Mouse (Mus musculus) MEL (cell line): ENCODE measurements around the gene Daam1. TPM values are rescaled to one million over a fixed set of nuclear protein-coding genes. Genes with fewer than 3 reads are reported as not detected.

ENCODE experiments used
- DNase-seq: peaks from one replicate; pipeline ENCODE4 v3.0.0; 2011; ENCODE audit warnings: low read depth, low spot score
- H3K27ac ChIP-seq: 2 replicates; pipeline ENCODE4 v1.5.1; 2012; ENCODE audit warnings: low read depth, mild to moderate bottlenecking, control low read depth, low read length, moderate library complexity; ENCODE audit not compliant: control insufficient read depth
- H3K27me3 ChIP-seq, 2 experiments: fragments of 150-350 bp in 1 of 2; sonication (generic) in 1 of 2; 2 replicates each; pipeline ENCODE4 v1.6.1; 2012; ENCODE audit warnings: low read length in 2 of 2, mild to moderate bottlenecking in 2 of 2, improper control_type of control experiment in 1 of 2, moderate library complexity in 1 of 2; ENCODE audit not compliant: insufficient read depth in 2 of 2, control insufficient read depth in 1 of 2
- H3K36me3 ChIP-seq, 2 experiments: 2 replicates each; pipeline ENCODE4 v1.6.1; 2012 to 2014; ENCODE audit warnings: low read length in 2 of 2, improper control_type of control experiment in 1 of 2, inconsistent platforms in 1 of 2, mild to moderate bottlenecking in 1 of 2; ENCODE audit not compliant: insufficient read depth in 2 of 2, control insufficient read depth in 1 of 2
- H3K4me1 ChIP-seq, 2 experiments: fragments of 150-350 bp in 1 of 2; sonication (generic) in 1 of 2; 2 replicates each; pipeline ENCODE4 v1.6.1; 2012; ENCODE audit warnings: low read length in 2 of 2, improper control_type of control experiment in 1 of 2, mild to moderate bottlenecking in 1 of 2; ENCODE audit not compliant: insufficient read depth in 2 of 2, control insufficient read depth in 1 of 2
- H3K4me3 ChIP-seq, 2 experiments: fragments of 150-350 bp in 1 of 2; sonication (generic) in 1 of 2; 2 replicates each; pipeline ENCODE4 v1.5.1; 2012; ENCODE audit warnings: low read depth in 2 of 2, low read length in 2 of 2, mild to moderate bottlenecking in 2 of 2, moderate library complexity in 2 of 2, control low read depth in 1 of 2, improper control_type of control experiment in 1 of 2; ENCODE audit not compliant: control insufficient read depth in 1 of 2, insufficient read depth in 1 of 2
- H3K79me2 ChIP-seq: 2 replicates; pipeline ENCODE4 v1.6.1; 2012; ENCODE audit warnings: mild to moderate bottlenecking, low read length, moderate library complexity; ENCODE audit not compliant: control insufficient read depth, poor library complexity, insufficient read depth
- H3K9ac ChIP-seq: 2 replicates; pipeline ENCODE4 v1.6.1; 2012; ENCODE audit warnings: low read depth, mild to moderate bottlenecking, control low read depth, low read length, moderate library complexity; ENCODE audit not compliant: control insufficient read depth, poor library complexity, severe bottlenecking
- H3K9me3 ChIP-seq: fragments of 150-350 bp; sonication (generic); replicated peaks from 2 replicates; pipeline ENCODE4 v1.6.1; 2012; ENCODE audit warnings: mild to moderate bottlenecking, low read length, improper control_type of control experiment, moderate library complexity; ENCODE audit not compliant: insufficient read depth
- BHLHE40 ChIP-seq: IDR thresholded peaks from 2 replicates; pipeline ENCODE4 v1.6.1; 2012; ENCODE audit warnings: low read depth, mild to moderate bottlenecking, inconsistent platforms, low read length, improper control_type of control experiment, borderline replicate concordance
- CHD1 ChIP-seq: IDR thresholded peaks from 2 replicates; pipeline ENCODE4 v1.6.1; 2012; ENCODE audit warnings: low read depth, mild to moderate bottlenecking, inconsistent platforms, low read length, improper control_type of control experiment
- CHD2 ChIP-seq: IDR thresholded peaks from 2 replicates; pipeline ENCODE4 v1.6.1; 2011; ENCODE audit warnings: low read length, improper control_type of control experiment
- CTCF ChIP-seq, 3 experiments: IDR thresholded peaks in 2 of 3; conservative IDR thresholded peaks in 1 of 3; 2 replicates each; pipeline ENCODE4 v1.5.1; 2011 to 2012; ENCODE audit warnings: low read length in 3 of 3, low read depth in 2 of 3, mild to moderate bottlenecking in 2 of 3, improper control_type of control experiment in 1 of 3, inconsistent platforms in 1 of 3, mixed read lengths in 1 of 3, moderate library complexity in 1 of 3; ENCODE audit not compliant: control insufficient read depth in 1 of 3, insufficient read depth in 1 of 3, poor library complexity in 1 of 3, severe bottlenecking in 1 of 3
- E2F4 ChIP-seq: IDR thresholded peaks from 2 replicates; pipeline ENCODE4 v1.6.1; 2011; ENCODE audit warnings: low read depth, low read length, improper control_type of control experiment, borderline replicate concordance
- ELF1 ChIP-seq: IDR thresholded peaks from 2 replicates; pipeline ENCODE4 v1.6.1; 2014; ENCODE audit warnings: low read depth, mild to moderate bottlenecking, inconsistent platforms, low read length, improper control_type of control experiment, moderate library complexity
- EP300 ChIP-seq, 2 experiments: IDR thresholded peaks; 2 replicates each; pipeline ENCODE4 v1.6.1; 2011; ENCODE audit warnings: improper control_type of control experiment in 2 of 2, low read length in 2 of 2, low read depth in 1 of 2, mild to moderate bottlenecking in 1 of 2
- GABPA ChIP-seq: IDR thresholded peaks from 2 replicates; pipeline ENCODE4 v1.6.1; 2012; ENCODE audit warnings: low read depth, mild to moderate bottlenecking, inconsistent platforms, low read length, improper control_type of control experiment, moderate library complexity
- GATA1 ChIP-seq: IDR thresholded peaks from 2 replicates; pipeline ENCODE4 v1.6.1; 2011; ENCODE audit warnings: low read depth, low read length, improper control_type of control experiment
- HCFC1 ChIP-seq: IDR thresholded peaks from 2 replicates; pipeline ENCODE4 v1.6.1; 2012; ENCODE audit warnings: low read depth, mild to moderate bottlenecking, inconsistent platforms, low read length, improper control_type of control experiment, moderate library complexity
- JUND ChIP-seq: IDR thresholded peaks from 2 replicates; pipeline ENCODE4 v1.6.1; 2011; ENCODE audit warnings: low read depth, mild to moderate bottlenecking, improper control_type of control experiment, low read length
- KAT2A ChIP-seq: conservative IDR thresholded peaks from 2 replicates; pipeline ENCODE4 v1.6.1; 2012; ENCODE audit warnings: low read depth, low read length, improper control_type of control experiment, inconsistent platforms
- MAFK ChIP-seq: IDR thresholded peaks from 2 replicates; pipeline ENCODE4 v1.6.1; 2011; ENCODE audit warnings: low read depth, mild to moderate bottlenecking, low read length, improper control_type of control experiment, borderline replicate concordance
- MAZ ChIP-seq: IDR thresholded peaks from 2 replicates; pipeline ENCODE4 v1.6.1; 2012; ENCODE audit warnings: low read depth, mild to moderate bottlenecking, inconsistent platforms, low read length, improper control_type of control experiment
- MEF2A ChIP-seq: IDR thresholded peaks from 2 replicates; pipeline ENCODE4 v1.6.1; 2014; ENCODE audit warnings: low read depth, mild to moderate bottlenecking, inconsistent platforms, low read length, improper control_type of control experiment; ENCODE audit not compliant: poor library complexity, insufficient replicate concordance, severe bottlenecking; ENCODE audit errors: extremely low read depth
- MXI1 ChIP-seq: IDR thresholded peaks from 2 replicates; pipeline ENCODE4 v1.6.1; 2011; ENCODE audit warnings: mild to moderate bottlenecking, low read depth, low read length, improper control_type of control experiment
- MYB ChIP-seq: IDR thresholded peaks from 2 replicates; pipeline ENCODE4 v1.6.1; 2011; ENCODE audit warnings: mild to moderate bottlenecking, low read depth, low read length, improper control_type of control experiment
- MYC ChIP-seq: IDR thresholded peaks from 2 replicates; pipeline ENCODE4 v1.6.1; 2011; ENCODE audit warnings: low read depth, mild to moderate bottlenecking, low read length, improper control_type of control experiment, moderate library complexity
- NELFE ChIP-seq: IDR thresholded peaks from 2 replicates; pipeline ENCODE4 v1.6.1; 2011; ENCODE audit warnings: low read depth, low read length, improper control_type of control experiment
- NRF1 ChIP-seq: IDR thresholded peaks from 2 replicates; pipeline ENCODE4 v1.6.1; 2014; ENCODE audit warnings: low read depth, mild to moderate bottlenecking, inconsistent platforms, low read length, improper control_type of control experiment, moderate library complexity; ENCODE audit not compliant: poor library complexity, insufficient read depth, severe bottlenecking
- RAD21 ChIP-seq: IDR thresholded peaks from 2 replicates; pipeline ENCODE4 v1.6.1; 2011; ENCODE audit warnings: mild to moderate bottlenecking, low read depth, low read length, improper control_type of control experiment
- RCOR1 ChIP-seq: IDR thresholded peaks from 2 replicates; pipeline ENCODE4 v1.6.1; 2012; ENCODE audit warnings: low read depth, mild to moderate bottlenecking, inconsistent platforms, low read length, improper control_type of control experiment
- SIN3A ChIP-seq: IDR thresholded peaks from 2 replicates; pipeline ENCODE4 v1.6.1; 2012; ENCODE audit warnings: low read length, improper control_type of control experiment, inconsistent platforms
- SMC3 ChIP-seq: IDR thresholded peaks from 2 replicates; pipeline ENCODE4 v1.6.1; 2011; ENCODE audit warnings: low read depth, low read length, improper control_type of control experiment
- TAL1 ChIP-seq: IDR thresholded peaks from 2 replicates; pipeline ENCODE4 v1.6.1; 2012; ENCODE audit warnings: mild to moderate bottlenecking, inconsistent platforms, low read length, moderate library complexity, mixed read lengths
- TBP ChIP-seq: IDR thresholded peaks from 2 replicates; pipeline ENCODE4 v1.8.0; 2011; ENCODE audit warnings: low read depth, low read length, improper control_type of control experiment
- UBTF ChIP-seq: IDR thresholded peaks from 2 replicates; pipeline ENCODE4 v1.6.1; 2012; ENCODE audit warnings: low read depth, mild to moderate bottlenecking, inconsistent platforms, low read length, improper control_type of control experiment, moderate library complexity, borderline replicate concordance; ENCODE audit not compliant: insufficient read depth
- USF1 ChIP-seq: IDR thresholded peaks from 2 replicates; pipeline ENCODE4 v1.6.1; 2014; ENCODE audit warnings: low read depth, mild to moderate bottlenecking, inconsistent platforms, low read length, improper control_type of control experiment, moderate library complexity
- ZC3H11A ChIP-seq: IDR thresholded peaks from 2 replicates; pipeline ENCODE4 v1.6.1; 2012; ENCODE audit warnings: low read depth, mild to moderate bottlenecking, inconsistent platforms, low read length, improper control_type of control experiment
- ZMIZ1 ChIP-seq: IDR thresholded peaks from 2 replicates; pipeline ENCODE4 v1.6.1; 2012; ENCODE audit warnings: low read depth, mild to moderate bottlenecking, inconsistent platforms, low read length, improper control_type of control experiment, moderate library complexity
- polyA plus RNA-seq, 2 experiments: library from polyadenylated mRNA; stranded (reverse) in 1 of 2; unstranded in 1 of 2; fragments of >175 nt in 1 of 2; fragments of >200 nt in 1 of 2; gene quantifications; 2 replicates each; pipeline versions ENCODE4 v1.2.1 to v1.2.4; 2012; ENCODE audit warnings: low replicate concordance in 2 of 2, low read depth in 1 of 2; ENCODE audit not compliant: insufficient read length in 2 of 2, insufficient read depth in 1 of 2, missing spikeins in 1 of 2
- total RNA-seq: library from RNA; depleted of rRNA; stranded (reverse); fragments of 300-350 nt; gene quantifications from 2 replicates; pipeline ENCODE4 v1.2.3, GENCODE M21; 2012

Gene Daam1
- total and polyA plus RNA-seq, 3 experiments, result 9.2 to 12.0 TPM; not detected in 1

DNA sequence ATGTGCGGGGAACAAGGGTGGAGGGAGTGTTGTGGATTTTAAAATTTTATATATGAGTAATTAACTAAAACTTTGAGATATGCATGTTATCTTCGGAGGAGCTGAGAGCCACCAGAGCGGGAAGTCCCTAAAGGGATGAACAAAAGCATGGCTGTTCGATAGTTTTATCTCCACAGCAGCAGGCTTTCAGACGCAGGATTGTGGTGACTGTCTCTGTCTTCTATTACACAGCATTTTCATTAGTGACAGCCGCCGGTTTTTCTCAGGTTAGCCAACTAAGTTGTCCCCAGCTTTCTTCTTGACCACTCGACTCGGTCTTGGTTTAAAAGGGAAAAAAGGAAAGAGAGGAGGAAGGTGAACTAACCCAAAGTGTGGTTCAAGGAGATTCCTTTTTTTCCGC is 739 bp upstream of the Daam1 start (continued):
- TF ChIP-seq RAD21 (no peak), MAZ (no peak), MAFK (no peak), TAL1 (peak; percentile 82), UBTF (no peak), CHD1 (peak; percentile 93; the same call in 1 of the 2 replicates), MYC (peak; percentile 51; the same call in 1 of the 2 replicates), E2F4 (peak; percentile 84), NELFE (0 out of 2 replicates have a peak, but pooled peaks have one; percentile 31), MXI1 (peak; percentile 87), BHLHE40 (no peak), CTCF (IDR thresholded peaks at IDR 0.05 in 2 of 3, conservative IDR thresholded peaks at IDR 0.05 in 1 of 3; ENCODE audit: control insufficient read depth in 1 of 3, insufficient read depth in 1 of 3, low read depth in 2 of 3, low read length in 3 of 3, poor library complexity in 1 of 3, severe bottlenecking in 1 of 3) (no peak), ZC3H11A (no peak), TBP (0 out of 2 replicates have a peak, but pooled peaks have one; percentile 28), USF1 (no peak)

DNA sequence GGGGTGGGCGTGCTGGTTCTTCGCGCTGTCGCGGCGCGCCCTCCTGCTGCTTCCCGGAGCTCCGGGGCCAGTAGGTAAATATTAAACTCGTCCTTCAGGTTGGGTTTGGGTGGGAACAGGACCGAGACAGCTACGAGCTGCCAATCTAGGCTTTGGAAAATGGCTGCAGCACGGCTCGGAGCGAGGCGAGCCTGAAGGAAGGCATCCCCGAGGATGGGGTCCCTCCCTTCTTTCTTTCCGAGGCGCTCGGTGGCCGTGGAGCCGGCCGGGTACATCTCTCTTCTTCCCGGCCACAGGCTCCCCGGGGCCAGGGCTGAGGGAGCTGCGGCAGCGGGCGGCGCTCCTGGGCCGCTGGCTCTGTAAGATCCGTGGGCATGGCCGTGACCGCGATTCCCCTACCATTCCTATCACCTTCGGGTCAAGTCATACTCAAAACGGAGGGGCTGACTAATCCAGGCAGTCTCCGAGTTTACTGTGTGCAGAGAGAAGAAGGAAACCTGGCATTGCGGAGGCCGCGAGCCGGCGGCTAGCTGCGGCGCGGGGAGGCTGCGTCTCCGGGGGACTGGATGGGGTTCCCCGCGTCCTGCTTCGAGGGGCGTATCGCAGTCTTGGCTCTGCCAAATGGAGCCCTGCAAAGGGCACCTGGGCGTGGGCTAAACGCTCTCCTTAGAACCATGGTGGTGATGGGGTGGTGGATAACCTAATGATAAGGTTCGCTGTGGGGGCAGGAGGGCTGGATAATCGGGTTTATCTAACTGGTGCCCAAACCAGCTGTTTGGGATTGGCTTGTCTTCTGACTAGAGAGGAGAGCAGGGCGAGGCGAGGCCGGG is 595 bp downstream of the Daam1 start:
- Histone ChIP-seq H3K79me2 (peaks cover 36% of the 10 kb centered on the region), H3K4me3 (peak overlapping the region; percentile 73 to 86), H3K4me1 (peaks cover 3 to 12% of the 10 kb centered on the region in 2 experiments; a peak in 3 of 4 replicates), H3K27ac (peak overlapping the region; percentile 75), H3K27me3 (no peaks in the 10 kb centered on the region; a peak in 1 of 4 replicates), H3K9ac (peak overlapping the region; percentile 87), H3K36me3 (peaks cover 0 to 19% of the 10 kb centered on the region in 2 experiments; a peak in 2 of 4 replicates), H3K9me3 (no peaks in the 10 kb centered on the region)
- peak; percentile 61 for DNase-seq
- TF ChIP-seq SMC3, result no peak
- TF ChIP-seq KAT2A, result no peak
- no peak for TF ChIP-seq NRF1
- TF ChIP-seq TAL1, result 0 out of 2 replicates have a peak, but pooled peaks have one; percentile 8
- TF ChIP-seq EP300 (IDR thresholded peaks at IDR 0.05; ENCODE audit: low read depth in 1 of 2, low read length in 2 of 2), result peak; percentile 53 to 84
- 0 out of 2 replicates have a peak, but pooled peaks have one; percentile 34 for TF ChIP-seq HCFC1
- TF ChIP-seq ZMIZ1, result no peak
- TF ChIP-seq MXI1, result no peak
- TF ChIP-seq SIN3A, result peak; percentile 42
- TF ChIP-seq MAZ, result no peak
- TF ChIP-seq MEF2A, result no peak
- no peak for TF ChIP-seq JUND
- TF ChIP-seq ZC3H11A, result no peak
- no peak for TF ChIP-seq CHD2
- 0 out of 2 replicates have a peak, but pooled peaks have one; percentile 47 for TF ChIP-seq CHD1
- TF ChIP-seq USF1, result no peak
- TF ChIP-seq GATA1, result peak; percentile 76
- no peak for TF ChIP-seq TBP
- no peak for TF ChIP-seq E2F4
- TF ChIP-seq RCOR1, result no peak
- no peak for TF ChIP-seq MAFK
- TF ChIP-seq MYB, result 0 out of 2 replicates have a peak, but pooled peaks have one; percentile 39
- TF ChIP-seq ELF1, result no peak
- TF ChIP-seq BHLHE40, result no peak
- TF ChIP-seq MYC, result no peak
- TF ChIP-seq GABPA, result no peak
- no peak for TF ChIP-seq NELFE
